Mouse (Mus musculus) forebrain, embryonic 11.5 days (tissue): ENCODE results near the gene Sco1. TPM values are rescaled to one million over a fixed set of nuclear protein-coding genes. Genes with fewer than 3 reads are reported as not detected.

Experiments used
- ATAC-seq: fragments of 200-750 bp; cut with Nextera tagmentation; replicated peaks from 2 replicates; pipeline ENCODE4 v1.8.0; 2017; ENCODE audit warnings: moderate TSS enrichment; ENCODE audit not compliant: low FRiP score
- DNase-seq: peaks from one replicate; pipeline ENCODE4 v3.0.0-alpha.2; 2017; ENCODE audit warnings: low spot score
- H3K27ac ChIP-seq: fragments of 300-500 bp; sonication (generic); 2 replicates; pipeline ENCODE4 v1.5.1; 2014; ENCODE audit warnings: low read depth, low read length
- H3K27me3 ChIP-seq: fragments of 300-500 bp; sonication (generic); 2 replicates; pipeline ENCODE4 v1.6.1; 2014; ENCODE audit warnings: mild to moderate bottlenecking, low read length, mixed read lengths; ENCODE audit not compliant: control insufficient read depth, insufficient read depth
- H3K36me3 ChIP-seq: fragments of 300-500 bp; sonication (generic); 2 replicates; pipeline ENCODE4 v1.6.1; 2014; ENCODE audit warnings: mild to moderate bottlenecking, low read length, moderate library complexity, mixed read lengths; ENCODE audit not compliant: control insufficient read depth, insufficient read depth
- H3K4me1 ChIP-seq: fragments of 300-500 bp; sonication (generic); replicated peaks from 2 replicates; pipeline ENCODE4 v1.6.1; 2014; ENCODE audit warnings: low read length, mixed read lengths; ENCODE audit not compliant: control insufficient read depth, insufficient read depth
- H3K4me2 ChIP-seq: fragments of 300-500 bp; sonication (generic); 2 replicates; pipeline ENCODE4 v1.6.1; 2014; ENCODE audit warnings: low read depth, mild to moderate bottlenecking, low read length, moderate library complexity, mixed read lengths; ENCODE audit not compliant: severe bottlenecking
- H3K4me3 ChIP-seq: fragments of 300-500 bp; sonication (generic); 2 replicates; pipeline ENCODE4 v1.5.1; 2014; ENCODE audit warnings: low read depth, low read length
- H3K9ac ChIP-seq: fragments of 300-500 bp; sonication (generic); 2 replicates; pipeline ENCODE4 v1.6.1; 2014; ENCODE audit warnings: low read length
- H3K9me3 ChIP-seq: fragments of 300-500 bp; sonication (generic); 2 replicates; pipeline ENCODE4 v1.6.1; 2016; ENCODE audit warnings: low read length, mixed read lengths; ENCODE audit not compliant: control insufficient read depth
- WGBS: fragments of 180-500 bp; shearing (Covaris S2); extraction: QIAGEN DNeasy Blood & Tissue Kit; methylation state at CpG from one replicate; pipeline ENCODE4 v1.1.7; 2014; 5-methylcytosine and 5-hydroxymethylcytosine counted together
- polyA plus RNA-seq: library from polyadenylated mRNA; unstranded; fragments of >200 nt; fragmentation: Nextera tagmentation; extraction: Ambion mirVana; gene quantifications from 2 replicates; pipeline ENCODE4 v1.2.1, GENCODE M21; 2014

Sco1 gene
- polyA plus RNA-seq, 1 experiment from 2014 or later: 21.9 TPM

DNA sequence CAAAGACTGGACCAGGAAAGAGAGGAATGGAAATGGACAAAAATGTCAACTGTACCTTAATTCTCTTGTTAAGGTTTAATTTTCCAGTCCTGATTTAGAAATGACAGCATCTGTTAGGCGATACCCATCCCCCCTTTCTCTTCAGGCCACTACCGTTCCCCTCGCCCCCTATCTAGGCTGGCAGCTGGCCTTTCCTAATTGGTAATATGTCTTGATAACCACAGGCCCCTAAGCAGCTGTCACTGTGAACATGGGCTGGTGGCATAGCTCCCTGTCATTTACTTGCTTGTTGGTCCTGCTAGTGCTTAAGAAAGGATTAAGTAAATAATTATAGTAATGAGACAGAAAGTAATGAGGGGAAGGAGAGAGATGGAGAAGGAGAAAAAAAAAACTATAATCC, 25.0 kb downstream of the Sco1 start:
- Histone ChIP-seq H3K27ac (no peak overlapping the region), H3K36me3 (no peaks in the 10 kb centered on the region), H3K4me1 (peaks cover 6% of the 10 kb centered on the region; the same call in 1 of the 2 replicates), H3K9me3 (no peaks in the 10 kb centered on the region), H3K9ac (no peak overlapping the region), H3K4me3 (no peak overlapping the region), H3K27me3 (no peaks in the 10 kb centered on the region; the same call in 1 of the 2 replicates), H3K4me2 (no peak overlapping the region)
- ATAC-seq: no peak
- WGBS: 76% methylated on average over 3 of the region's 3 CpGs
- DNase-seq: no peak

- Histone ChIP-seq H3K27ac (no peak within 1 kb of the TSS), H3K4me3 (no peak within 1 kb of the TSS), H3K27me3 (no peaks in the 10 kb centered on the region; the same call in 1 of the 2 replicates), H3K4me1 (peaks cover 6% of the 10 kb centered on the region; the same call in 1 of the 2 replicates), H3K4me2 (no peak within 1 kb of the TSS), H3K36me3 (no peaks in the 10 kb centered on the region), H3K9me3 (no peaks in the 10 kb centered on the region), H3K9ac (no peak within 1 kb of the TSS)
- DNase-seq: no peak
- 85% methylated on average over 5 of the region's 5 CpGs for WGBS
- ATAC-seq: no peak
Measured at GRCm38 (mm10) chr11:67078000-67078399, 25.5 kb downstream of the Sco1 start, which contains the start of gene Myh3. Gene Myh3 (plus strand): TSS chr11:67078300.

- 90% methylated on average over 6 of the region's 6 CpGs for WGBS
- H3K4me3 ChIP-seq: no peak overlapping the region
Measured at GRCm38 (mm10) chr11:67078888-67079287, 26.4 kb downstream of the Sco1 start.

DNA sequence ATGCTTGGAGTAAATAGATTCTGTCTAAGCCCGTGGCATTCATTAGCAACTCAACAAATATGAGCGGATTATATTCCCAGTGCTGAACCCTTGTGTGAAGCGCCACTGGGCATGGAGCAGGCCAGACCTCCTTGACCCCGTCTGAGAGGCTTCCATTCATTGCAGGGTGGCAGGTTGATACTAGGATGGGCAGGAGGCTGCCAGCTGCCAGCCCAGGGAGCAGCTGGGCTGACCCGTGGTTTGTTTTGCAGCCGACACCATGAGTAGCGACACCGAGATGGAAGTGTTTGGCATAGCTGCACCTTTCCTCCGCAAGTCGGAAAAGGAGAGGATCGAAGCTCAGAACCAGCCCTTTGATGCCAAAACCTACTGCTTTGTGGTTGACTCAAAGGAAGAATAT, 27.3 kb downstream of the Sco1 start:
- WGBS: 65% methylated on average over 11 of the region's 11 CpGs
- no peak for ATAC-seq
- Histone ChIP-seq H3K9me3 (no peaks in the 10 kb centered on the region), H3K4me1 (peaks cover 6% of the 10 kb centered on the region; the same call in 1 of the 2 replicates), H3K27ac (0 out of 2 replicates have a peak overlapping the region, but pooled peaks have one; percentile 18), H3K4me3 (no peak overlapping the region), H3K9ac (no peak overlapping the region), H3K27me3 (peaks cover 10% of the 10 kb centered on the region), H3K4me2 (no peak overlapping the region), H3K36me3 (no peaks in the 10 kb centered on the region)
- DNase-seq: no peak

More at GRCm38 (mm10) chr11:67078888-67079287, 26.4 kb downstream of the Sco1 start:
- Histone ChIP-seq H3K4me2 (no peak overlapping the region), H3K36me3 (no peaks in the 10 kb centered on the region), H3K27me3 (peaks cover 5% of the 10 kb centered on the region; the same call in 1 of the 2 replicates), H3K9ac (no peak overlapping the region), H3K9me3 (no peaks in the 10 kb centered on the region), H3K27ac (no peak overlapping the region), H3K4me1 (peaks cover 6% of the 10 kb centered on the region; the same call in 1 of the 2 replicates)
- ATAC-seq: no peak
- no peak for DNase-seq

DNA sequence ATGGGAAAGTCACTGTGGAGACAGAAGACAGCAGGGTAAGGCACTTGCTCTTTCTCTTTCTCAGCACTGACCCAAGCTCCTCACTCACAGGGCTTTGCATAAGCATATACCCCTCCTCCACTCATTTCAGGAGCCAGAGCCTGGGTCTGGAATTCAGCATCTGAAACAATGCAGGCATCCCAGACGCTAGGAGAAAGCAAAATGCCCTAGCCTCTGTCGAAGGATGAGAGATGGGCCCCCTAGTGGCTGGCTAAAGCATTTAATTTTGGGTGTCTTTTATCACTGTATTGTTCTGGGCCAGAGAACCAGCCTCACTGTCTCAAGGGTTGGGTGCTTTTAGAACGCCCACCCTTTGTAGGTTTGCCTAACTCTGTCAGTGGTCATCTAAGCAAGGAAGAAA, 27.7 kb downstream of the Sco1 start:
- peak; percentile 81 for DNase-seq
- Histone ChIP-seq H3K27me3 (peaks cover 14% of the 10 kb centered on the region), H3K36me3 (no peaks in the 10 kb centered on the region), H3K27ac (no peak overlapping the region), H3K4me2 (no peak overlapping the region), H3K4me1 (peaks cover 6% of the 10 kb centered on the region; the same call in 1 of the 2 replicates), H3K4me3 (no peak overlapping the region), H3K9ac (no peak overlapping the region), H3K9me3 (no peaks in the 10 kb centered on the region)
- ATAC-seq: peak; percentile 47; the same call in 1 of the 2 replicates
- WGBS: 3% methylated on average over 3 of the region's 3 CpGs

DNA sequence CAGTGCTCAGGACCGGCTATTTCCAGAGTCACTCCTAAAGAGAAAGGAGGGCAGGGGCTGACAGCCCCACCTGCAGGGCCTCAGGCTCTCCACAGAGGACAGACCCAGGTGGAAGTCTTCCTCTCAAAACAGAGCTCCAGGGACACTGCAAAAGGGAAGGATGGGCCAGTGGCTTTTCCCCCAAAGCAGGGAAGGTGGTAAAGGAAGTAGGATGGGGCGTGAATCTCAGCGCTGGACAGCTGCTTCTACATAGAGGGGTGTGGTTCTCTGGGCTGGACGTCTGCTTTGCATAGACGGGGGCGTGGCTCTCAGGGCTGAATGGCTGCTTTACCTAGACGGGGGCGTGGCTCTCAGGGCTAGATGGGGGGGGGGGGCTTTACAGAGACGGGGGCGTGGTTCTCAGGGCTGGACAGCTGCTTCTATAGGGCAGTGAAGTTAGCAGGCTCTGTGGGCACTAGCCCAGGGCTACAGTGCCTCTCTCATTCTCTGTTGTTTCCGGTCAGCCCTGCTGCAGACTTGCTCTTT, 28.7 kb downstream of the Sco1 start:
- Histone ChIP-seq H3K4me3 (no peak overlapping the region), H3K4me2 (no peak overlapping the region; the same call in 1 of the 2 replicates)
- 4% methylated on average over 11 of the region's 11 CpGs for WGBS

GRCm38 (mm10) chr11:67082188-67082587, 29.7 kb downstream of the Sco1 start:
- Histone ChIP-seq H3K9ac (no peak overlapping the region), H3K9me3 (no peaks in the 10 kb centered on the region), H3K27ac (no peak overlapping the region), H3K36me3 (no peaks in the 10 kb centered on the region), H3K27me3 (peaks cover 14% of the 10 kb centered on the region), H3K4me3 (no peak overlapping the region), H3K4me2 (no peak overlapping the region), H3K4me1 (peaks cover 6% of the 10 kb centered on the region; the same call in 1 of the 2 replicates)
- DNase-seq: peak; percentile 46
- no peak for ATAC-seq
- 89% methylated on average over 7 of the region's 7 CpGs for WGBS

More for the DNA sequence above, 28.7 kb downstream of the Sco1 start:
- Histone ChIP-seq H3K9me3 (no peaks in the 10 kb centered on the region), H3K27ac (no peak overlapping the region), H3K4me1 (peaks cover 6% of the 10 kb centered on the region; the same call in 1 of the 2 replicates), H3K9ac (no peak overlapping the region), H3K36me3 (no peaks in the 10 kb centered on the region), H3K27me3 (peaks cover 14% of the 10 kb centered on the region)
- ATAC-seq (peak; percentile 75), DNase-seq (peak; percentile 85)

DNA sequence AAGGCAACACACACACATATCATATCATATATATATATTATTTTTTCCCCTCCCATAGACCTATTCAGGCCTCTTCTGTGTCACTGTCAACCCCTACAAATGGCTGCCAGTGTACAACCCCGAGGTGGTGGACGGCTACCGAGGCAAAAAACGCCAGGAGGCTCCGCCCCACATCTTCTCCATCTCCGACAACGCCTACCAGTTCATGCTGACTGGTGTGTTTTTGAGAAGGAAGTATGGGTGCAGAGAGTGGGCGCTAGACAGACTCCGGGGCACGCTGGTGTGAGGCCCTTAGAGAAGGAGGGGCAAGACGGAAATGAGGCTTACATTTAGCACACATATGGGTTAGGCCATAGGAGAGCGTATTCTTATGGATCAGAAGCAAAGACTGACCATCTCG, 30.3 kb downstream of the Sco1 start:
- no peaks in the 10 kb centered on the region for H3K9me3 ChIP-seq
- no peak overlapping the region for H3K4me2 ChIP-seq
- no peak overlapping the region for H3K27ac ChIP-seq
- no peak overlapping the region for H3K4me3 ChIP-seq
- H3K27me3 ChIP-seq: peaks cover 14% of the 10 kb centered on the region
- ATAC-seq (no peak), DNase-seq (peak; percentile 37)
- peaks cover 6% of the 10 kb centered on the region; the same call in 1 of the 2 replicates for H3K4me1 ChIP-seq
- no peak overlapping the region for H3K9ac ChIP-seq
- no peaks in the 10 kb centered on the region for H3K36me3 ChIP-seq
- 87% methylated on average over 13 of the region's 13 CpGs for WGBS

GRCm38 (mm10) chr11:67083239-67083638, 30.8 kb downstream of the Sco1 start:
- Histone ChIP-seq H3K27ac (no peak overlapping the region), H3K9ac (no peak overlapping the region), H3K4me3 (no peak overlapping the region), H3K4me1 (peaks cover 6% of the 10 kb centered on the region; the same call in 1 of the 2 replicates), H3K36me3 (no peaks in the 10 kb centered on the region), H3K27me3 (peaks cover 14% of the 10 kb centered on the region), H3K4me2 (no peak overlapping the region), H3K9me3 (no peaks in the 10 kb centered on the region)
- 59% methylated on average over 6 of the region's 6 CpGs for WGBS
- ATAC-seq (no peak), DNase-seq (no peak)
